In genomic region chr17:62248011-62248410, GRCm38 (mm10) we compare ENCODE assay signal across 22 mouse cellular contexts.
"Had no signal": no experiment of that assay in that cellular context is flagged by ENCODE, and none has a peak within 500 bp of the region (broad histone marks: within the 10 kb centered on the region; RNA-seq: fewer than 3 reads in every experiment).

No protein-coding gene starts in this region.

- H3K27me3 ChIP-seq: heart, embryonic 13.5 days; heart, embryonic 15.5 days; hindbrain, embryonic 13.5 days; hindbrain, embryonic 15.5 days; limb, embryonic 13.5 days; limb, embryonic 15.5 days had no signal

- H3K27ac ChIP-seq: heart, adult 2 months; heart, embryonic 13.5 days; heart, embryonic 15.5 days; hindbrain, embryonic 13.5 days; hindbrain, embryonic 15.5 days; hindbrain, postnatal 0 days; limb, embryonic 13.5 days; limb, embryonic 15.5 days had no signal

- ATAC-seq: hindbrain, postnatal 0 days; intestine, embryonic 16.5 days had no signal

- H3K36me3 ChIP-seq: heart, embryonic 13.5 days; heart, embryonic 15.5 days; hindbrain, embryonic 13.5 days; hindbrain, embryonic 15.5 days; limb, embryonic 13.5 days; limb, embryonic 15.5 days had no signal

- H3K4me1 ChIP-seq: heart, embryonic 15.5 days; hindbrain, embryonic 13.5 days; hindbrain, embryonic 15.5 days; limb, embryonic 13.5 days; limb, embryonic 15.5 days had no signal

- H3K4me2 ChIP-seq: heart, embryonic 11.5 days; heart, embryonic 13.5 days; heart, embryonic 15.5 days; hindbrain, embryonic 13.5 days; hindbrain, embryonic 15.5 days; limb, embryonic 13.5 days; limb, embryonic 15.5 days had no signal

- DNase-seq: gastrocnemius, postnatal 14 days; gastrocnemius, postnatal 36 days; heart, adult 11 months; heart, adult 2 months; heart, postnatal 14 days; heart, postnatal 36 days; kidney, adult 11 months; kidney, adult 2 months; kidney, postnatal 10 days; kidney, postnatal 25 days; layer of hippocampus, adult 9-11 months; layer of hippocampus, postnatal 36 days; left cerebral cortex, postnatal 4 days had no signal

- H3K4me3 ChIP-seq: heart, adult 2 months; heart, embryonic 13.5 days; heart, embryonic 15.5 days; hindbrain, embryonic 13.5 days; hindbrain, embryonic 15.5 days; limb, embryonic 13.5 days; limb, embryonic 15.5 days had no signal

- H3K9me3 ChIP-seq: heart, embryonic 13.5 days; heart, embryonic 15.5 days; hindbrain, embryonic 13.5 days; hindbrain, embryonic 15.5 days; limb, embryonic 13.5 days; limb, embryonic 15.5 days had no signal

- H3K9ac ChIP-seq: heart, embryonic 13.5 days; heart, embryonic 15.5 days; hindbrain, embryonic 13.5 days; hindbrain, embryonic 15.5 days; limb, embryonic 13.5 days; limb, embryonic 15.5 days had no signal
